Mouse (Mus musculus) small intestine, adult 2 months (tissue): ENCODE measurements around the gene Ccdc82.

ENCODE experiments used
- CTCF ChIP-seq: fragments of 200-500 bp; IDR thresholded peaks from 2 replicates; pipeline ENCODE4 v1.5.1; 2012; ENCODE audit warnings: low read depth, mild to moderate bottlenecking, control low read depth, inconsistent platforms, low read length, moderate library complexity, mixed read lengths; ENCODE audit not compliant: insufficient replicate concordance, insufficient read length; ENCODE audit errors: extremely low read depth
- POLR2A ChIP-seq: fragments of 200-500 bp; IDR thresholded peaks from 2 replicates; pipeline ENCODE4 v1.6.1; 2012; ENCODE audit warnings: low read depth, mild to moderate bottlenecking, control low read depth, inconsistent platforms, low read length, moderate library complexity

DNA sequence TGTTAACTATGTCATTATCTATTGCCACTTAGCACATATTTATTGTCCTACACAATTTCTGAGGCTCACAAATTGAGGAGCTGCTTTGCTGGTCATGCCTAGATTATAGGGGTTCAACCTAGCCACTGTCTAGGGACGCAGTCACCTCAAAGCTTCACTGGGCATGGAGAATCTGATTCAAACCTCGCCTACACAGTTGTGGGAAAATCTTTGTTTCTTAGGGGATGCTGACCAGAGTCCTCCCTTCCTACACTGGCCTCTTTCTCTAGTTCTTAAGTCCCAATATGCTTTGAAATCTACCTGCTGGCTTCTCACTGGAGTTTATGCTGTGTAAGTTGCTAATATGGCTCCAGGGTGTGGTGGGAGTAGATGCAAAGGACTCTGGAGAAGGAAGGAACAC, 72.8 kb downstream of the Ccdc82 start:
- TF ChIP-seq CTCF (no peak), POLR2A (no peak)
